Mouse (Mus musculus) neural tube, embryonic 15.5 days (tissue): ENCODE results near the gene Phldb2. TPM values are rescaled to one million over a fixed set of nuclear protein-coding genes. Genes with fewer than 3 reads are reported as not detected.

ENCODE experiments used
- ATAC-seq: fragments of 200-750 bp; cut with Nextera tagmentation; 2 replicates; pipeline ENCODE4 v1.8.0; 2017; ENCODE audit warnings: mild to moderate bottlenecking, moderate TSS enrichment, moderate library complexity; ENCODE audit not compliant: low FRiP score
- H3K27ac ChIP-seq: fragments of 300-500 bp; sonication (generic); replicated peaks from 2 replicates; pipeline ENCODE4 v1.5.1; 2015; ENCODE audit warnings: mild to moderate bottlenecking, inconsistent platforms
- H3K27me3 ChIP-seq: fragments of 300-500 bp; sonication (generic); replicated peaks from 2 replicates; pipeline ENCODE4 v1.6.1; 2015; ENCODE audit warnings: inconsistent platforms
- H3K36me3 ChIP-seq: fragments of 300-500 bp; sonication (generic); 2 replicates; pipeline ENCODE4 v1.6.1; 2015; ENCODE audit warnings: inconsistent platforms
- H3K4me1 ChIP-seq: fragments of 300-500 bp; sonication (generic); 2 replicates; pipeline ENCODE4 v1.6.1; 2015; ENCODE audit warnings: inconsistent platforms
- H3K4me2 ChIP-seq: fragments of 300-500 bp; sonication (generic); 2 replicates; pipeline ENCODE4 v1.6.1; 2015; ENCODE audit warnings: inconsistent platforms, mild to moderate bottlenecking, moderate library complexity
- H3K4me3 ChIP-seq: fragments of 300-500 bp; sonication (generic); replicated peaks from 2 replicates; pipeline ENCODE4 v1.5.1; 2015; ENCODE audit warnings: mild to moderate bottlenecking, inconsistent platforms
- H3K9ac ChIP-seq: fragments of 300-500 bp; sonication (generic); replicated peaks from 2 replicates; pipeline ENCODE4 v1.6.1; 2015; ENCODE audit warnings: mild to moderate bottlenecking, inconsistent platforms
- H3K9me3 ChIP-seq: fragments of 300-500 bp; sonication (generic); replicated peaks from 2 replicates; pipeline ENCODE4 v1.6.1; 2016; ENCODE audit warnings: inconsistent platforms
- WGBS: fragments of 180-500 bp; shearing (Covaris S2); methylation state at CpG from one replicate; pipeline ENCODE4 v1.1.7; 2015; ENCODE audit warnings: mixed read lengths; 5-methylcytosine and 5-hydroxymethylcytosine counted together
- polyA plus RNA-seq: library from polyadenylated mRNA; unstranded; fragments of >200 nt; fragmentation: Nextera tagmentation; extraction: Ambion mirVana; gene quantifications from 2 replicates; pipeline ENCODE4 v1.2.1, GENCODE M21; 2015

Phldb2 gene
- polyA plus RNA-seq, 1 experiment from 2014 or later: 7.2 TPM

DNA sequence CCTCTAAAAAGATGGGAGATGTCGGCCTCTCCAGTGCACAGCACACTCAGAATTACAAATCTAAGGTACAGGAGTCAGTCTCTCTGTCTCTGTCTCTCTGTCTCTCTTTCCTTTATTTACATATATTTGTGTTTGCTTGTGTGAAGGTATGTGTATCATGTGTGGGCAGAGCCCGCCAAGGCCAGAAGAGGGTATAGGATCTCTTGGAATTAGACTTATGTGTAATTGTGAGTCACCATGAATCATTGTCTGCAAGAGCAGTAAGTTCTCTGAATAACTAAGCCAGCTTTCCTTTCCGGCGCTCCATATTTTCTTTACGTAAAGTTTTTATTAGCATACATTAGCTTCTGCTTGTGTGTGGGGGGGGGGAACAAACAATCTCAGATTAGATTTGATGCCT is 7.7 kb downstream of the Phldb2 start:
- Histone ChIP-seq H3K9me3 (no peaks in the 10 kb centered on the region), H3K9ac (no peak overlapping the region), H3K27ac (no peak overlapping the region), H3K36me3 (no peaks in the 10 kb centered on the region), H3K4me2 (no peak overlapping the region), H3K27me3 (no peaks in the 10 kb centered on the region), H3K4me1 (0 out of 2 replicates have a peak, but pooled peaks cover 4% of the 10 kb centered on the region), H3K4me3 (no peak overlapping the region)
- no peak for ATAC-seq
- WGBS: 90% methylated on average over 5 of the region's 5 CpGs

DNA sequence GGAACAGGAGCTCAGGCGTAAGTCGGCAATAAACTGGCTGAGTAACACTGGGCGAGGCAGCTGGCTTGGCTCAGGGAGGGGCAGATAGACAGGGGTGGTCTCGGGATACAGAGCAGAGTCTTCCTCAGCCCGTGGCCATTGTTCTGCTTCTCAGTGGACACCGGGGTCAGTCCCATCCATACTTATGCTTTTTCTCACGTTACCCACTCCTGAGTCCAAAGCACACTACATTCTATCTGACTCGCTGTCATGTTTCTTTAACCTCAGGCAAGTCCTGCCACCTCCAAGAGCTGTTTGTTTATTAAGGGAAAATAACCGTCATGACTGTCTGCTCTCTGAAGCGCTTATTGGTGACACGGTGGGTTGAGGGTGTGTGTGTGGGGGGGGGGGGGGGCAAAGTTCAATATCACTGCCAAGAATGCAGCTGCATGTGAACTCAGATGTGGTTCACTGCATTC is 8.2 kb downstream of the Phldb2 start:
- WGBS: 31% methylated on average over 11 of the region's 11 CpGs
- no peak overlapping the region for H3K9ac ChIP-seq
- no peaks in the 10 kb centered on the region for H3K9me3 ChIP-seq
- no peaks in the 10 kb centered on the region for H3K36me3 ChIP-seq
- H3K27me3 ChIP-seq: no peaks in the 10 kb centered on the region
- ATAC-seq: no peak
- H3K4me2 ChIP-seq: peak overlapping the region; percentile 32
- 0 out of 2 replicates have a peak, but pooled peaks cover 4% of the 10 kb centered on the region for H3K4me1 ChIP-seq
- H3K4me3 ChIP-seq: no peak overlapping the region
- H3K27ac ChIP-seq: no peak overlapping the region

DNA sequence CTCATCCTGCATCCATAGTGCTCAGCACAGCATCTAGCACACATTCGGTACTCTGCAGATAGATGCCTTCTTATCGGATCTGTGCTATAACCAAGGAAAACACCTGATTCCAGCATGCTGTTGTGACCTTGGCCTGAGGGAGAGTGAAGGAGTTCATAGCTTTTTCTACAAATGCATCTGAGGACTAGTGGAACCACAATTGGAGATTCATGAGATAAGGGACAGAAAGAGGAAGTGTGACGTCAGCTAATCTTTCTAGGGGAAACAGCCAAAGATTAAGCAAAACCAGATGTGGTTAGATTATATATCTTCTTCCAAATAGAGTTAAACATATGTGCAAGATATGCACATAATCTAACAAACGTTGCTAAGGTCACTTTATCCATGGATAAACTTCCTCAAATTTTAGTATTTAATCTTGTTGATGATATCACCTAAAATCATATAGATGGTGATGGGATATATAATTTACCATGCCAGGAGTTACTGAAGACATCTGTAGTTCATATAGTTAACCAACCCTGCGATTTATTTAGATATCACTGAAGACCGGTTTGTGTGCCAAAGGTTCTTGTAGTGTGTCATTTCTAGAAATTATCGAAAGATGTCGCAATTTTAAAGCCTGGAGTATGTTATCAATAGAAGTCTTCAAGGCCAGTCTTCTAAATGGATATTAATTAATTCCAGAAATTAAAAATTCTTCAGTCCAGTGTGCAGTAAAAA is 11.1 kb downstream of the Phldb2 start:
- no peak overlapping the region for H3K4me3 ChIP-seq
- H3K4me1 ChIP-seq: 0 out of 2 replicates have a peak, but pooled peaks cover 4% of the 10 kb centered on the region
- ATAC-seq: no peak
- H3K9me3 ChIP-seq: no peaks in the 10 kb centered on the region
- no peak overlapping the region for H3K27ac ChIP-seq
- H3K9ac ChIP-seq: no peak overlapping the region
- 90% methylated on average over 8 of the region's 8 CpGs for WGBS
- H3K36me3 ChIP-seq: no peaks in the 10 kb centered on the region
- no peak overlapping the region for H3K4me2 ChIP-seq
- no peaks in the 10 kb centered on the region for H3K27me3 ChIP-seq

DNA sequence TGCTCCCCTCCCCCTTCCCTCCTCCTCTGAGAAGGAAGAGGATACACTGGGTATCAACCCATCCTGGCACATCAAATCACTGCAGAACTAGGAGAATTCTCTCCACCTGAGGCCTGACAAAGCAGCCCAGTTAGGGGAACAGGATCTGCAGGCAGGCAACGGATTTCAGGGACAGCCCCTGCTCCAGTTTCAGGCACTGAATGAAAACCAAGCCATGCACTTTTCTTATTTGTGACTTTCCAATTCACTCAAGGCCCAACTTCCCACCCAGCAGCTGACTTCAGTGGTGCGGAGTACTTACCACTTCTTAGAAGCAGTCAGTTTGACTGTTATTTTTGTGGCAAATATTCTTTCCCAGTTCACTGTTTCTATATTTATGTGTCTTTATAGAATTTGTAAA is 12.7 kb downstream of the Phldb2 start:
- 0 out of 2 replicates have a peak, but pooled peaks cover 4% of the 10 kb centered on the region for H3K4me1 ChIP-seq
- H3K27ac ChIP-seq: no peak overlapping the region
- no peak overlapping the region for H3K4me2 ChIP-seq
- no peak overlapping the region for H3K4me3 ChIP-seq
- H3K27me3 ChIP-seq: no peaks in the 10 kb centered on the region
- no peak overlapping the region for H3K9ac ChIP-seq
- no peaks in the 10 kb centered on the region for H3K36me3 ChIP-seq
- no peaks in the 10 kb centered on the region for H3K9me3 ChIP-seq
- no peak for ATAC-seq
- WGBS: 88% methylated on average over 2 of the region's 2 CpGs

DNA sequence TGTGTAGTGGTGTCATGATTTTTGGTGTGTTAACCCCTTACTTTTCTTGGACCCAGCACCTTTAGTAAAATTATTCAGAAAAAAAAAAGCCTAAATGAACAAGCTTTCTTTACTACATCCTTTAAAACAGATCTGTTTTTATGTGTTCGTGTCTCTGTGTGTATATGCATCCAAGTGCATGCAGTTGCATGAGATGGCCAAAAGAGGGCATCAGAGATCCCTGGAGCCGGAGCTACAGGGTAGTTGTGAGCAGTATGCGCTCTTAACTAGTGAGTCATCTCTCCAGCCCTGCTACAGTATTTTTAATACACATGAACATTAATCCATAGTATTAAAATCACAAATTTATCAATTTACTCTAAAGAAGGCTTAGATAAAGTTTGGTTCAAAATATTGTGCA is 14.0 kb downstream of the Phldb2 start:
- no peaks in the 10 kb centered on the region for H3K4me1 ChIP-seq
- H3K27me3 ChIP-seq: no peaks in the 10 kb centered on the region
- H3K9me3 ChIP-seq: no peaks in the 10 kb centered on the region
- no peak overlapping the region for H3K4me3 ChIP-seq
- H3K9ac ChIP-seq: no peak overlapping the region
- no peak for ATAC-seq
- no peak overlapping the region for H3K4me2 ChIP-seq
- no peaks in the 10 kb centered on the region for H3K36me3 ChIP-seq
- 96% methylated on average over 3 of the region's 3 CpGs for WGBS
- H3K27ac ChIP-seq: no peak overlapping the region

DNA sequence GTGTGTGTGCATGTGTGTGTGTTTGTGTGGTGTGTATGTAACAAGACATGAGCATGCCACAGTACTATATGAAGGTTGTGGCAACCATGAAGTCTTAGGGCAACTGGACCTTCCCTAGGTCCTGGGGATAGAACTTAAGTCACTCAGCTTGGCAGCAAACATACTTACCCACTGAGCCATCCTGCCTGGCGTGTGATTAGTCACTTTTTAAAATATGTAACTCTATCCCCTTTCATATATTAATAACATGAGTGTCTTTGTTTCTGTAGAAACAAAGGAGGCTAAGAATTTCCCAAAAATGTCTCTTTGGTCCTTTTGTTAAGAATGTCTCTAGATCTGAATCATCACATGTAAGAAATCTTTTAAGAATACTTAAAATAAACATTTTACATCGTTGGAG is 16.0 kb downstream of the Phldb2 start:
- ATAC-seq: no peak
- no peak overlapping the region for H3K9ac ChIP-seq
- 69% methylated on average over 2 of the region's 2 CpGs for WGBS
- no peaks in the 10 kb centered on the region for H3K36me3 ChIP-seq
- no peaks in the 10 kb centered on the region for H3K27me3 ChIP-seq
- H3K4me1 ChIP-seq: no peaks in the 10 kb centered on the region
- H3K9me3 ChIP-seq: no peaks in the 10 kb centered on the region
- H3K4me3 ChIP-seq: no peak overlapping the region
- no peak overlapping the region for H3K4me2 ChIP-seq
- no peak overlapping the region for H3K27ac ChIP-seq

DNA sequence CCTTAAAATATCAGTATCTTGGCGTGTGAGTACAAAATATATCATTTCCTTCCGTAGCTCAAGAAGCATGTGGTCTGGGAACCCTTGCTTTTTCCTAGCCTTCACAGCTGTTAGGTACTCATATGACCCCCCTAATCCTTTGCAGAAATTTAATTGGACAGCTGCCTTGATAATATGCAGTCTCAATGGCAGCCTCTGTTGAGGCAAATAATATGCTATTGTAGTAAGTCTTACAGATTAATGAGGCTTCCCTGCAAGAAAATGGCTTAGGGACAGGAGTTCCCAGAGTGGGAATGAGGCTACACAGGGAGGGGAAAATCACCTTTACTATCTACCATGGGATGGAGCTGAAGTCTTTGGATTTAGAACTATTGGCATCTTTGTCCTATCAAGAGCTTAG is 16.9 kb downstream of the Phldb2 start:
- Histone ChIP-seq H3K9ac (no peak overlapping the region), H3K36me3 (no peaks in the 10 kb centered on the region), H3K27me3 (no peaks in the 10 kb centered on the region), H3K4me1 (no peaks in the 10 kb centered on the region), H3K4me2 (no peak overlapping the region), H3K27ac (no peak overlapping the region), H3K4me3 (no peak overlapping the region), H3K9me3 (no peaks in the 10 kb centered on the region)
- peak; percentile 35; the same call in 1 of the 2 replicates for ATAC-seq
- 25% methylated on average over 2 of the region's 2 CpGs for WGBS

DNA sequence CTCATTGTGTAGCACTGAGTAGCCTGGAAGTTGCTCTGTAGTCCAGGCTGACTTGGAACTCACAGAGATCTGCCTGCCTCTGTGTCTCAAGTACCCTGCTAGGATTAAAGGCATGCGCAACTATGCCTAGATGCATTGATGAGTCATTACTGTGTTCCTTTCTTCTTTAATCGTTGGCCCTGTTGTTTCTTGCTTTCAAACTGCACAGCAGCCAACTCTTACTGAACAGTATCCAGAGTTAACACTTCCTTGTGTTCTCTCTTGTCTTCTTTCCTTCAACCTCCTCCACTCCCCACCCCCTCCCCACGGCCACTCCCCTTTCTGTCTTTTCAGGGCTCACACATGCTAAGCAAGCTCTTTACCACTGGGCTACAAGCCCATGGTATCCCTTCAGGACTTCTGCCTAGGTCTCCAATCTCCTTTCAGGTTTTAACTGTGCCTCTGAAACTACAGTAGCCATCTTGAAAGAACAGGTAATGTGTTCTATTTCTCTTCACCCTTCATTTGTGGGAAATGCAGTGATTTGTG is 17.4 kb downstream of the Phldb2 start:
- ATAC-seq: no peak
- Histone ChIP-seq H3K4me3 (no peak overlapping the region), H3K9ac (no peak overlapping the region), H3K4me1 (no peaks in the 10 kb centered on the region), H3K36me3 (no peaks in the 10 kb centered on the region), H3K9me3 (no peaks in the 10 kb centered on the region), H3K4me2 (no peak overlapping the region), H3K27me3 (no peaks in the 10 kb centered on the region), H3K27ac (no peak overlapping the region)
- 64% methylated on average over 3 of the region's 3 CpGs for WGBS

DNA sequence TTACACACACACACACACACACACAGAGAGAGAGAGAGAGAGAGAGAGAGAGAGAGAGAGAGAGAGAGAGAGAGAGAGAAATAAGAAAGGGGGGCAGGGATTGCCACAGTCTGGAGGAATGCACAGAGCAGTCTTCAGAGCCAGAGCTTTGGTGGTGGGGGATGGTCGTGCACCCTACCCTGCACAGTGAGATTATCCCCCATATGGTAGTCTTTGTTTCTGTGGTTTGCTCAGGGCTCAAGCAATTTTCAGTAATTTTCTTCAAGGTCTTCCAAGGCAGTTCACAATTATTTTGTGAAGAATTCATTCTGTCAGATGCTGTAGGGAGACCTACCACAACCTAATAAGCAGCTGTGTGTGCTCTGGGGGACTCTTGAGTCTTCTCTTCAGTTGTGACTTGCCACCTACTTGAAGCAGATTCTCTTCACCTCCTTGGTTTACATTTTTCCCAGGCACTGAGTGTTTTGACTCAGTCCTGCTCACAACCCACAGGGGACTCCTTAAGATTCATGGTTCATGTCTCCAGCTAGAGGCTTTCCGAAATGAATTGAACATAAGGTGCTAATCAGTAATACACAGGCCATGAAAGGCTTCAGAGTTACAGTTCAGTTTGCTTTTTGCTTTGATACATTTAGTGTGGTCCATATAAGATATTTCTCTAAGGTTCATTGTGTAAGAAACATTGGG is 18.5 kb downstream of the Phldb2 start:
- Histone ChIP-seq H3K27me3 (no peaks in the 10 kb centered on the region), H3K4me3 (no peak overlapping the region), H3K36me3 (no peaks in the 10 kb centered on the region), H3K9ac (no peak overlapping the region), H3K27ac (no peak overlapping the region; the same call in 1 of the 2 replicates), H3K4me2 (no peak overlapping the region), H3K9me3 (no peaks in the 10 kb centered on the region), H3K4me1 (no peaks in the 10 kb centered on the region)
- 34% methylated on average over 2 of the region's 2 CpGs for WGBS
- no peak for ATAC-seq

DNA sequence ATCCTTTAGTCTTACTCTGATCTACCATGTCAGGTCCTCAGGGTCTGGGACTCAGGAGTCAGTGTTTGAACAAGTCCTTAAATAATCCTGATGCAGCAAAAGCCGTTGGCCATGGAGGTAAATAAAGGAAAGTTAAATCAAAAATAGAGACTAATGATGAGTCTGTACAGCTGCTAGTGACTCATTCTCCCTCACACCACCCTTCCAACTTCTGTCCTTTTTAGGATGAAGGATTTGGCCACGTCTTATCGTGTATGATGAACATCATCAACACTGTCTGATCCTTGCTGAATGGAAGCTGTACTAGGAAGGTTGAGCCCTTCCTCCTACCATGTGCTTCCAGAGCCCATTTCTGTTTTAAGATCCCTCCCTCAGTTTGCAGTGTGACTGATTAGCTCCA is 23.1 kb downstream of the Phldb2 start:
- ATAC-seq: no peak
- no peak overlapping the region for H3K9ac ChIP-seq
- H3K9me3 ChIP-seq: no peaks in the 10 kb centered on the region
- no peak overlapping the region for H3K4me2 ChIP-seq
- 91% methylated on average over 3 of the region's 3 CpGs for WGBS
- no peaks in the 10 kb centered on the region for H3K36me3 ChIP-seq
- no peaks in the 10 kb centered on the region for H3K27me3 ChIP-seq
- no peak overlapping the region for H3K27ac ChIP-seq
- H3K4me3 ChIP-seq: no peak overlapping the region
- H3K4me1 ChIP-seq: no peaks in the 10 kb centered on the region

DNA sequence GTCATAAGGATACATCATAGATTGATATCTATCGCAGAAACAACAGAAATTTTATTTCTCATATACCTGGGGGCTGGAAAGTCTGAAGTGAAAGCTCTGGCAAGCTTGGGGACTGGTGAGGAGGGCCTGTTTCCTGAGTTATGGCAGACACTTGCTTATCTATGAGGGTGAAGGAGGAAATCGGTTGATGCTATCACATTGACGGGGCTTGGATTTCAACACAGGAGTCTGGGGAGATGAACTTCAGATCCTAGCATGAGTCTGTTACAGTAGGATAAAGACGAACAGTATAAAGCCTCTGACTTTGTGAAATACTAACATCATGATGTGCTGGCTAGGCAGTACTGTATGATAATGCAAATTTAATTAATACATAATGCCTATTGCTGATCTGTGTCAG is 25.3 kb downstream of the Phldb2 start:
- H3K4me3 ChIP-seq: no peak overlapping the region
- ATAC-seq: no peak
- no peak overlapping the region for H3K4me2 ChIP-seq
- 83% methylated on average over 4 of the region's 4 CpGs for WGBS
- H3K4me1 ChIP-seq: peaks cover 4% of the 10 kb centered on the region
- no peak overlapping the region for H3K27ac ChIP-seq
- H3K36me3 ChIP-seq: no peaks in the 10 kb centered on the region
- H3K27me3 ChIP-seq: no peaks in the 10 kb centered on the region
- H3K9ac ChIP-seq: no peak overlapping the region
- no peaks in the 10 kb centered on the region for H3K9me3 ChIP-seq

DNA sequence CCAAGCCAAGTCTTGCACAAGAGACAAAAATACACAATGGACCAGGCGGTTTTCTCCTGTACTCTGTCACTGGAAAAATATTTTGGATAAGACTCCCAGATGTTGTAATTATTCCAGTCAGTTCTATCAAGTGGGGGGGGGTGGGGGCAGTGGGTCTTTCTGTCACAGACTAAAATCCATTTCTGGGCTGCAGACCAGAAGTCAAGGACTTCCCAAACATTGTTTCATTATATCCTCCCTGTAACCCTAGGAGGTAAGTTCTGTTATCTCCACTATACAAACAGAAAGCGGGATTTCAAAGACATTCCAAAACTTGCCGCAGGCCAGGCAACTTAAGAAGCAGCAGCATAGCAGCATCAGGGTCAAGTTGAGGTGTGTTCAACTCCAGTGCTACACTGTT is 25.8 kb downstream of the Phldb2 start:
- Histone ChIP-seq H3K27ac (no peak overlapping the region), H3K36me3 (no peaks in the 10 kb centered on the region), H3K27me3 (no peaks in the 10 kb centered on the region), H3K9me3 (no peaks in the 10 kb centered on the region), H3K4me3 (no peak overlapping the region), H3K4me1 (peaks cover 4% of the 10 kb centered on the region), H3K9ac (no peak overlapping the region), H3K4me2 (no peak overlapping the region)
- ATAC-seq: no peak
- WGBS: 83% methylated on average over 3 of the region's 3 CpGs
